Mouse (Mus musculus): ENCODE results near the gene Trpv5. TPM values are rescaled to one million over a fixed set of nuclear protein-coding genes. Genes with fewer than 3 reads are reported as not detected.

The Trpv5 gene
- not detected in 2 replicates for polyA plus RNA-seq (2015; fragmentation: Nextera tagmentation; extraction: Ambion mirVana)

GRCm38 (mm10) chr6:41680669-41681068 lies at the start of gene Trpv5:
TSS of gene Trpv5 (minus strand) at chr6:41680769.

GRCm38 (mm10) chr6:41704123-41704522 lies 23.6 kb upstream of the Trpv5 start, which contains the start of gene Kel:
TSS of gene Kel (minus strand) at chr6:41704339.

GRCm38 (mm10) chr6:41684131-41684530 lies 3.6 kb upstream of the Trpv5 start, which contains the start of gene Llcfc1:
TSS of gene Llcfc1 (plus strand) at chr6:41684431.

GRCm38 (mm10) chr6:41636178-41636577 lies 44.4 kb downstream of the Trpv5 start, which contains the start of gene Trpv6:
TSS of gene Trpv6 (minus strand) at chr6:41636405.

GRCm38 (mm10) chr6:41605061-41605793 lies 75.3 kb downstream of the Trpv5 start, which contains the start of gene Ephb6:
TSS of gene Ephb6 (plus strand) at chr6:41605482.

Other genes with a start within 250 kb of the Trpv5 start
- gene Gm10334, start 234.6 kb downstream of the Trpv5 start, polyA plus RNA-seq (2015; fragmentation: Nextera tagmentation; extraction: Ambion mirVana): not detected in 2 replicates
- not detected in 2 replicates for gene Prss1, start 221.8 kb downstream of the Trpv5 start, polyA plus RNA-seq (2015; fragmentation: Nextera tagmentation; extraction: Ambion mirVana)
- not detected in 2 replicates for gene Prss2, start 159.0 kb downstream of the Trpv5 start, polyA plus RNA-seq (2015; fragmentation: Nextera tagmentation; extraction: Ambion mirVana)
- 36.4 and 50.8 TPM in 2 replicates for gene Ephb6, start 75.3 kb downstream of the Trpv5 start, polyA plus RNA-seq (2015; fragmentation: Nextera tagmentation; extraction: Ambion mirVana)
- gene Trpv6, start 44.4 kb downstream of the Trpv5 start, polyA plus RNA-seq (2015; fragmentation: Nextera tagmentation; extraction: Ambion mirVana): 0.74 and 0.77 TPM in 2 replicates
- gene Llcfc1, start 3.7 kb upstream of the Trpv5 start, polyA plus RNA-seq (2015; fragmentation: Nextera tagmentation; extraction: Ambion mirVana): not detected in 2 replicates
- gene Kel, start 23.6 kb upstream of the Trpv5 start, polyA plus RNA-seq (2015; fragmentation: Nextera tagmentation; extraction: Ambion mirVana): 0.43 TPM in 1 of 2 replicates, not detected in the other
- not detected in 2 replicates for gene Olfr459, start 94.4 kb upstream of the Trpv5 start, polyA plus RNA-seq (2015; fragmentation: Nextera tagmentation; extraction: Ambion mirVana)
- gene Pip, start 166.8 kb upstream of the Trpv5 start, polyA plus RNA-seq (2015; fragmentation: Nextera tagmentation; extraction: Ambion mirVana): not detected in 2 replicates
- not detected in 2 replicates for gene Sval2, start 172.2 kb upstream of the Trpv5 start, polyA plus RNA-seq (2015; fragmentation: Nextera tagmentation; extraction: Ambion mirVana)

Measured in neural tube, postnatal 0 days (tissue).